Mouse (Mus musculus): ENCODE measurements at regions not wholly inside any gene's neighbourhood (a gene's known extent, or its start where the extent isn't known, plus 50 kb on each side); places are given as distances from the start of the nearest gene placed in this dataset.

DNA sequence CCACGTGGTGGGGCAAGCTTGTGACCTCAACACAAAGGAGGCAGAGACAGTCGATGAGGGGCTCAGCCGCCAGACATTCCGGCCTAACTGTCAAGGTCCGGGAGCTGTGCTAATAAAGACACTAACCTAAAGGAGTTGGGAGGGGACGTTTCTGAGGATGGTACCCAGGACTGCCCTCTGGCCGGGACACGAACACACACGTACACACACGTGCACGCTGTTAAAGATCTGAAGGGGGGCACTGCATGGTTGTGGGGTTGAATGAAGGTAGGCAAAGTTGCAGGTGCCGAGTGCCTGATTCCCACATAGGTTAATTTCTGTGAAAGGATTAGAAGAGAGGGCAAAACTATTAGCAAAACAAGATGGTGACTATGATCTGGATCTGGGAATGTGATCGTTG lies 65.4 kb upstream of the Mitf start:
- DNase-seq: no peak

DNA sequence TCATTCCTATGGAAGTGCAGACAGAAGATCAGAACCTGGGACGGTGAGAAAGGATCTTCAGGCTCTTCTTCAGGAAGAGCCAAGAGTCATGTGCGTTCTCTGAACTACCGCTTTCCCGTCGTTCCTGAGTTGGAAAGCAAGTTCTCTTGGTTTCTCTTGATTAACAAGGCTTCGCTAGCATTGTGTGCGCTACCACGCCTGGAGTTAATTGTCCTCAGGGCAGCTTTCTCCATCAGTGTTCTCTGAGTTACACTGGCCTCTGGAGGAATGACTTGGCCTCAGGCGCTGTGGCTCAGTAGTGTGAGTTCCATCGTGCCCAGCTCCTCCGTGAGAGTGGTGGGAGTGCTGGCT lies 66.0 kb upstream of the Mitf start:
- DNase-seq: no peak

DNA sequence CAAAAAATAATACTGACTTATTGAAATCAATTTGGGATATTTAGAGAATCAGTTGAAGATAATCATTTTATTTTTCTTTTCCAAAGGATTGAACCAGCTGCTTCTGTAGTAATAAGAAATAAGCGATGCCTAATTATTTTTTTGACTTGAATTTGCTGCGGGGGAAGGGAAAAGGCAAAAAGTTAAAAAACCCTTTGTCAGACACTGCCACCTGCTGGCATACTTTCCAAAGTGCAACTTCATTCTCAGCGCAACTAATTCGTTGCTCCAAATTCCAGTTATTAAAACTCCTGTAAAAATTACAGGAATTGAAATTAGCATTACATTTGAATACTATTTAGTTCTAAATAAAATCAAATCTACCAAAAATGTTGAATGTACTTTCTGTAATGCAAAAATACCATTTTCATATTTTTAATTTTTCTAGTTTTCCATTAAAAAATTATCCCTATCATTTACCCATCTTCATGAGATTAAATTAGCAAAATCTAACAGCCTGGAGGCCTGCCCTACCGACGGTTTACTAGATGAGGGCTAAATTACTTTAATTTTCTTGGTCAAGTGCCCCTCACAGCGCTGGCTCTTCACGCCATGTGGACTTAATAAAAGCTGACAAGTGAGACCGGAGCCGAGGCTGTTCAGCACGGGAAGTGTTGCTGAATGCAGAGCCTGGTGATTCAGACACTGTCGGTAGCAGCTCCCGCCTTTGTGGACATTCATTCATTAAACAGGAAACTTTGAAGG lies 66.6 kb upstream of the Mitf start:
- peak; percentile 74 for DNase-seq

DNA sequence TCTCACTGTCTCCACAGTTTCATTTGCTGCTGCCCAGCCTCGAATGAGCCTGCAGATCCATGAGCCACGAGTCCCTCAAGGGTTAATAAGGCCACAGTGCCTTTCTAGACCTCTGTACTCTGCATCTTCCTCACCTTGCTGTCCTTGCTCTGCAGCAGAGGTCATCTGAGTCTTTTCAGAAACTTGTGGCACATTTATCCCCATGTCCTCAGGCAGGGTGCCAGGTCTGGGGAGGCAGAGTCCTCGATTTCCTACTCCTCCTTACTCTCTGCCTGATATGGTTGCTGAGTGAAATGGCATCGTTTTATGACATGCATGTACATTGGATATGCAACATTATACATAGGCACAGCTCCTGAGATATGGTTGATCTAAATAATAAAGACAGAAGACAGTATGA lies 68.0 kb upstream of the Mitf start:
- DNase-seq: no peak

DNA sequence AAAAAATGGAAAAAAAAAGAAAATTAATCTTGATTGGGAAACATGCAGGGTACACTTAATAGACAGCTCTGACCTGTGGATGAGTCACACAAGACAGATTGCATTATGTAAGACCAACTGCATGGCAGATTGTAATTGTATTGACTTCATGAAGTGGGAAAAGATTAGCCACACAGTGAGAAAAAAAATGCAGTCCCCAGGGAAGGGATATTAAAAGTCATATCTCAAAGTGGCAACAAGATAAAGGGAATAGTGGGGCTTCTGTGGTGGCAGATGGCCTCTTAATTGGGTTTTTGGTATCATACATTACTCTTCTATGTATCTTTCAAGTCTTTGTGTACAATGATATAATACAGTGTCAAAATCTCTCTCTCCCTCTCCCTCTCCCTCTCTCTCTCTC lies 76.0 kb upstream of the Mitf start:
- no peak for DNase-seq

DNA sequence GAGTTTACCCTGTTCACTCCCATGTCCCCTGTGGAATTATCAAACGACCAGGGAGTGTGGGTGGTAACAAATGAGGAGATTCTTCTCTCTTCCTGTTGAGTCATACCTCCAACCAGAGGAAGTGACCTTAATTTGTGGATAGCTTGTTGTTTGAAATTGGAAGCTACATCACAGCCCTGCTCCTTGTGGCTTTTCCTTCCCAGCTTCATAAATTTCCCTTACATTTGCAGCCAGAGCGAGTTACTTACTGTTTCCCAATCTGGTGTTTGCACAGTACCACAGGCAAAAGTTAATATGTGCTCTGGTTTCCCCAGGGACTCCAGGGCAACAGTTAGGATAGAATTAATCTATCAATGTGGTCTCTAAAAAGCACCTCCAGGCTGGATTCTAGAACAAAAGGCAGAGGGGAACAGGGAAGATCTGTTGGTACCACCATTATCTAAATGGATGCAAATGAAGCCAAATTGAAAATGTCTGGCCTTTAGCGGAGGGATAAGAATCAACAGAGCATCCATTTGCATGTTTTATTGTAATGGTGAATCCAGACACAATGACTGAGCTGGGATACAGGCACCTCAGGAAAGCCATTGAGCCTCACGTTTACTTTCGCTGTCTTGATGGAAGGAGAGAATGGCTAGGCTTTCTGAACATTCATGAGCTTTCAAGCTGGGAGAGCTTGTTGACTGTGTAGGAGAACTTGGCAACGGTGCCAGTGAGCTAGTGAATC lies 88.5 kb upstream of the Mitf start:
- no peak for DNase-seq

DNA sequence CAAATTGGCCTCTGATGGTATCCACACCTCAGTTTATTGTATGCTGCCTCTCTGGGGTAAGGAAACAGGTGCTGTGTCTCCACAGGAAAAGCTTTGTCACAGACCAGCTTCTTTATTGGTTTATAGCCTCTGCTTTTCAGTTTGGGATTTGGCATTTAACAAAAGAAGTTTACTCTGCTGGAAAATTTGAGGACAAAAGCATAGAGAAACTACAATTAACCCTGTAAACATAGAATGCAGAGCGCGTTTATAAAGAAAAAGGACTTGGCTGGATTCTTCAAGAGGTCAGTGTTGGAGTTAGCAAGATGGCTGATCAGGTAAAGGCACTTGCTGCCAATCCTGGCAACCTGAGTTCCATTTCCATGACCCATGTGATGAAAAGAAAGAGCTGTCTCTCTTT lies 90.1 kb upstream of the Frmd4b start:
- DNase-seq: no peak

DNA sequence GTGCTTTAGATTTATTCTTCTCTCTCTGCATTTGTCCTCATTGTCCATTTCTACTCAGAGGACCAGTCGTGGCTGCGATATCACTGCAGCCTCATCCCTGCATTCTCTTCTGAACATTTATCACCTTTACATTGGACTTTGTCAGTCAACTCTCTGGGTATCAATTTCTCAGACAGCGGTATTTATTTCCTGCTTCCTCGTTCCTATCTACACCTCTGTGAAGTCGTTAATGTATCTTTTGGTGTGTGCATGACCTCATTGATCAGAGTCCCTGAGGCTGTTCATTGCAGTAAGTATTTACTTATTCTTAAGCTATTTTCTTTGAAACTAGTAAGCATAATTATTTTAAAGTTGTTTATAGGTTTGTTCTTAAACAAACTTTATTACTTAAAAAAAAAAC lies 87.0 kb upstream of the Frmd4b start:
- DNase-seq: no peak

DNA sequence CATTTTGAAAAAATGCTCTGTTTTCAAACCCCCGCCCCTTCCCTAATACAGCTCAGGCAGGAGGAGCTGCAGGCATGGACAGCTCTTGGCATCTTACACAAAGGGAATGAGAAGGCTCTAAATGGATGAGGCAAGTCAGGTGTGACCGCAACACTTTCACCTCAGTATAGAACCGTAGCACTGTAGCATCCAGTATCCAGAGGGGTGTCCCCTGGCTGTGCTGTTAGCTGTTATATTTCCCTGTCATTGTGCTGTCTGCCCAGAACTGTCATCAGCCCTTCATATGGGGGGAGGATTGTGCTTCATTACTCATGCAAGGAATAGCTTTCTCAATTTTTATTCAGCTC lies 82.4 kb upstream of the Frmd4b start:
- DNase-seq: no peak

DNA sequence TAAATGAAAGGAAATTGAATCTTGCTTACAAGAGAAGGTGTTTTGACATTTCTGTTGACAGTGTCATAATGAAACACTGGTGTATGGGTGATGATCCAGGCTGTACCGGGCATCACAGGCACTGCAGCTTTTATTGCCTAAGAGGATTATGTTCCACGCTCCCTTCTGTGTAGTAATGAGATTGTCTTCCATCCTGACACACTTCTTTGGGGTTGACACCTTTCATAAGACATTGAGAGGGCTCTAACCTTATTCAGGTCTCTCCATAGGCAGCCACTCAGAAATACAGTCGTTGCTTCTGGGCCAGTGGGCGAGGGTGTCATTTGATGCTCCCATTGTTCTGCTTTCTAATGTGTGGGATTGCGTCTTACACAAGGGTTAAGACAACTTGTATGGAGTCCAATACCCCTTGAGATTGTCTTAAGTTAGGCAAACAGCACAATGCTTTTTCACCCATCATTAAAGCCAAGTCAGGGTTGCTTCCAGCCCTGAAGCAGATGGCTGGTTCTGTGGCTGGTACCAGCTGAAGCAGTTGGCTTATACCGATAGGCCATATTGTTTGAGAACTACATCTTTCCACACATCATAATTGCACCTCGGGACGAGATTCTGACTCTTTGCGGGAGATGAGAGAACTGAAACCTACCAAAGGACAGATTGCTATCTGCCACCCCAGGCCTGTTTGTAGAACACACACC lies 81.9 kb upstream of the Frmd4b start:
- no peak for DNase-seq

DNA sequence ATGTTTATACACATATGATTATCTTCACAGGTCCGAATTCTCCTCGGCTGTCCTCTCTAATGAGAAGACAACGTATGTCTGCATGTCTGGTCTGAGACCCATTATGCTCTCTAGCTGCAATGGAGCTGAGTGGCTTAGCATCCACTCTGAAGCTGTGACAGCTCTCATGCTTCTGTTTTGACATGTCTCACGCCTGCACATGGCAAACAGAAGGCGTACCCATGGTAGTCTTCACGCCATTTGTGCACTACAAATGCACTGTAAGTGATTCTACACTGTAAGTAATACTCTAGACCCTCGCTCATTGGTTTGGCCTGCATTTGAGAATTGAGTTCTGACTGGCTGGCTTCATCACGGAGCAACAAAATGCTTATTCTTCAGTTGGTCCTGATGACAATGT lies 75.9 kb upstream of the Frmd4b start:
- no peak for DNase-seq

DNA sequence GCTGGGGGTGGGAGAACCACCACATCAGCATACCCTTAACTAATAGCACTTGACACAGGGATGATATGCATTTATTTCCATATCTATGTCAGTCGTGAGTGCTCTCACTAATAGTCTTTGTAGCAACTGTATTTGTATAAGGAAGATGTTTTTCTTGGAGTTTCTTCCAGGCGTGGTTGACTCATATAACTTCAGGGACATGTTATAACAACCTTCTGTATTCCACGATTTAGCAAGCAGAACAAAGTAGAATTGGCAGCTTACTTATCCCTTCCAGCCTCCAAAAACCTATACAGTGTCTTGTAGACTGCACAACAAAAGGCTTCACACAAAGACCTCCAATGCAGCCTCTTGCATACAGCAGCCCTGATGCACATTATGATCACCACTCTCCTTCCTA lies 73.8 kb upstream of the Frmd4b start:
- DNase-seq: no peak

DNA sequence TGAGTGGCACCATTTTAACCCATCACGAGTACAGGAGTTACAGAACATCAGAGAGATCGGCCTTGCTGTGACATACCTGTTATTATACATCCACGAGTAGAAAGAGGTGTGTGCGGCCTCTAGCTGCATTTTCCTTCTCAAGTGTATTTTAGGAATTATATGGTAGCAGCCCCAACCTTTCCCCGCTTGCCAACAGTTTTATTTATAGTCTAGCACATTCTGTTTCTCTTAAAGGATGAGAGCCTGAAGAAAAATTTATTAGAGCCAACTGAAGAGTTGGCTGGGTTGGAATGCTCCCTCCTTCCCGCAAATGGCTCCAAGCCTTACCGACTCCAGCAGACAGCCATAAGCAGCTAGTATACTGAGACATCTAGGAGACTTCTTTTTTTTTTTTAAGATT lies 67.0 kb upstream of the Frmd4b start:
- no peak for DNase-seq

DNA sequence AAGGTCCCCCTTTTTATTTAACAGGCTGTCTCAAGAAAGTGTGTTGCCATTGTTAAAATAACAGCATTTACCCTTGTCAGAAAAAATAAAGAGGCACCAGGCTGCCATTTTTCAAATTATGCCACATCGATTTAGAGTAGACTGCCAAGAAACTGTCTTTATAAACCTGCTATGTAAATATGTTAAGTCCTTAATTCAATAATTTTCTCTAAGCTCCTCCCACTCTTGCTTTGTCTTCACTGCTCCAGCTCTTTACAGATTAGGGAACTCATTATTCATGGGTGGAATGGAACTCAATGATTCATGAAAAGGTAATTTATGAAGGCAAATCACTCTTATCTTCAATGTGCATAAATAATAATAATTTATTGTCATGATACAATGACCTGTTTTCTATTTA lies 64.9 kb upstream of the Frmd4b start:
- DNase-seq: no peak

DNA sequence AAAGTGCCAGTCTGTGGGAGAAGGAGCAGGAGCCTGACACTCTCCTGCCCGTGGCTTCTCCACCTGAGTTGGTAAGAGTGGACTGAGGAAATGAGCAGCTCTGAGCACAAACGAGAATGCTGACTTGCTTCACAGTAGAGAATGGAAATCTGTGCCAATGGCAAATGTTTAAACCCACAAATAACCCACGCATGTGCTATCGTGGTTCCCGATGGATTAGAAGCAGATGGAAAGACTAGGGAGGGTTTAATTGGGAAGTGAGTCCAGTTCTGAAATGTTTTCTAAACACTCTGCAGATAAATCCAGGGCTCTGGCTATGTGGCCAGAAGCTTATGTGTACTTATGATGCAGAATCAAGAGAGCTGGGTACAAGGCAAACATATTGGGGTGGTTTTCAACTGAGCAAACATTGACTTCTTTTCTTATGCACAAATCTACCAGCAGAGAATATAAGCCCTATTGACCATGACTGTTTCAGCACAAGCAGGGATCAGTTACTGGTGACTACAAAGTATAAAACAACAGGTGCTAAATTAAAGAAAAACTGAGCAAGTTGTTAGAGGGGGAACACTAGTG lies 57.9 kb upstream of the Frmd4b start:
- no peak for DNase-seq

DNA sequence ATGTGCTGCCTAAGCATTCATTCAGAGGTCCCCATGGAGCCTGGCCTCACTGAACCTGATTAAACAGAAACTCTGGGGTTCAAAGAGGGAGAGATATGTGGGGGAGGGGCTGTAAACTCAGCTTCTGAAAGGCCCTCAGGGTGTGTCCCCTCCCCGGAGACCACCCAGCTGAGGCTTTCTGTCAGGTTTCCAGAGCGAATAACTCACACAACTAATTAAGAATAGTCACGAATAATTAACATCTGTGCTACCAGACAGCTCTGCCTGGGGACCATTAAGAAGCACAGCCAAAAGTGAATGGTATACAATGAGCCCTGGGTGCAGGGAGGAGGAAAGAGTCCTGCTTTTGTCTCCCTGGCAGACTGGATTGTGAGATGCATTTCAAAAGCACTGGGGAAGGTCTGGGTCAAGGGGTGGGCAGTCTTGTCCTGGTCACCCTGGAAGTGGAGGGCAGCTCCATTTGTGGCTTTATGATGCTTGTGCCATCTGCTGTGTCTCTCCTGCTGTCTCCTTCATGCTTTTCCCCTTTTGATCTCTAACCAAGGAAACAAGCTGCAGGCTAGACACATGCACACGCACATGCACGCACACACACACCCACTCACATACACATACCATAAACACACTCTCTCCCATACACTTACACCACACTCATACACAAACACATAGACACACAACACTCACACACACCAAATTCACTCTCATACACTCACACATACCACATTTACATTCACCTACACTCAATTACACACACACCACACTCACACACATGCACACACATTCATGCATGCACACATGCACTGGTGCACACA lies 49.7 kb upstream of the Frmd4b start:
- no peak for DNase-seq
